Mouse (Mus musculus): ENCODE measurements around the gene Oxnad1.

DNA sequence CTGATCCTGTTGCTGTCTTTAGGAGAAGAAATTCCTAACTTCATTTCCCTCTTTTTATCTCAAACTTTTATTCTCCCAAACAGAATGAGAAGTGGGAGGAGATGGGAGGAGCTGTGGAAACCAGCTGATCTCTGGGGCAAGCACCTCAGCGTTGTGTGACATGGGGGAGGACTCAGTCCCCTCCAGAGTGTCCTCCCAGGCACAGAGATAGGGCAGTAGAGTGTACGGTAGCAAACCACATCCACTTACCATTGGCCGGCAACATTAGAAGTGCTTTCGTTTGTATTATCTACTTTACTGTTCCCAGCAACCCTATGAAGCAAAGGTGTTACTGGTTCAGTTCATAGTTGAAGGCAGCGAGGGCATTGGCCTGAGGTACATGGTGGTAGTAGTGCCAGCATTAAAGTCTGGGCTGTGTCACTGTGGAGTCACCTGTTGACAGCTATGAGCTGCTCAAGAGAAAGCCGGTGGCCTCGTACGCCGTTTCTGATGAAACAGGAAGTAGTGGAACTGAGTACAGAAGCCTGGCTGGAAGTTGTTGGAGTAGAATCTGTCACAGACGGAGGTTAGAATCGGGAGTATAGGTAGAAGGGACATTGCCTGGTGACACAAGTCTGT lies 8.4 kb downstream of the Oxnad1 start:
- TF ChIP-seq CTCF (IDR thresholded peaks at IDR 0.05; ENCODE audit: borderline replicate concordance, extremely low read depth, insufficient read depth, insufficient read length) (no peak), POLR2A (IDR thresholded peaks at IDR 0.05; ENCODE audit: borderline replicate concordance, extremely low read depth, insufficient read depth, insufficient read length, poor library complexity, severe bottlenecking) (no peak)
